ENCODE assay signal across 8 mouse cellular contexts in genomic region chr11:80382626-80383018, GRCm38 (mm10). TPM values are rescaled to one million over a fixed set of nuclear protein-coding genes. Genes with fewer than 3 reads are reported as not detected.
DNase-seq lines count a peak whose midpoint lies in the region; ATAC-seq and TF ChIP-seq lines count a peak whose summit lies in the region.

No protein-coding gene starts in this region.

- ATAC-seq in kidney, embryonic 16.5 days (ENCODE audit: low FRiP score, low TSS enrichment): no peak
- no peak; the same call in 1 of the 2 replicates for ATAC-seq in G1E (ENCODE audit: extremely low read depth, insufficient number of reproducible peaks, low FRiP score, poor library complexity, severe bottlenecking)
- ATAC-seq in liver, embryonic 13.5 days (ENCODE audit: low read depth): peak; percentile 24
- peak; percentile 21; the same call in 1 of the 2 replicates for ATAC-seq in neural tube, embryonic 15.5 days (ENCODE audit: low FRiP score)

- no peak for TF ChIP-seq CTCF in G1E (IDR thresholded peaks at IDR 0.05; ENCODE audit: low read depth, low read length)

- peak overlapping the region; percentile 91 for H3K27ac ChIP-seq in kidney, embryonic 16.5 days (ENCODE audit: low read length)
- peak overlapping the region; percentile 99 for H3K27ac ChIP-seq in embryonic facial prominence, embryonic 10.5 days (replicated peaks)
- peak overlapping the region; percentile 95 for H3K27ac ChIP-seq in liver, embryonic 13.5 days
- H3K27ac ChIP-seq in neural tube, embryonic 15.5 days (replicated peaks): peak overlapping the region; percentile 95

- no peaks in the 10 kb centered on the region for H3K9me3 ChIP-seq in kidney, embryonic 16.5 days (ENCODE audit: low read length)
- no peaks in the 10 kb centered on the region for H3K9me3 ChIP-seq in G1E (replicated peaks)
- H3K9me3 ChIP-seq in embryonic facial prominence, embryonic 10.5 days: no peaks in the 10 kb centered on the region
- H3K9me3 ChIP-seq in liver, embryonic 13.5 days (replicated peaks): no peaks in the 10 kb centered on the region
- H3K9me3 ChIP-seq in neural tube, embryonic 15.5 days (replicated peaks): no peaks in the 10 kb centered on the region

- 4% methylated on average over 12 of the region's 12 CpGs for WGBS in kidney, embryonic 16.5 days
- 10% methylated on average over 12 of the region's 12 CpGs for WGBS in embryonic facial prominence, embryonic 10.5 days
- under 1% methylated on average over 12 of the region's 12 CpGs for WGBS in liver, embryonic 13.5 days (ENCODE audit: insufficient replicate concordance)
- WGBS in neural tube, embryonic 15.5 days: 7% methylated on average over 12 of the region's 12 CpGs

- peak overlapping the region; percentile 94 for H3K4me3 ChIP-seq in kidney, embryonic 16.5 days (ENCODE audit: low read length)
- H3K4me3 ChIP-seq in G1E (ENCODE audit: low read depth, low read length): peak overlapping the region; percentile 78
- peak overlapping the region; percentile 96 for H3K4me3 ChIP-seq in embryonic facial prominence, embryonic 10.5 days
- H3K4me3 ChIP-seq in liver, embryonic 13.5 days (replicated peaks): peak overlapping the region; percentile 88
- peak overlapping the region; percentile 94 for H3K4me3 ChIP-seq in neural tube, embryonic 15.5 days (replicated peaks)

- H3K36me3 ChIP-seq in kidney, embryonic 16.5 days (ENCODE audit: insufficient read depth, low read length): peaks cover 7% of the 10 kb centered on the region
- peaks cover 32% of the 10 kb centered on the region for H3K36me3 ChIP-seq in G1E (replicated peaks)
- peaks cover 34% of the 10 kb centered on the region for H3K36me3 ChIP-seq in embryonic facial prominence, embryonic 10.5 days (replicated peaks)
- peaks cover 30% of the 10 kb centered on the region for H3K36me3 ChIP-seq in liver, embryonic 13.5 days
- H3K36me3 ChIP-seq in neural tube, embryonic 15.5 days: peaks cover 4% of the 10 kb centered on the region

- peak overlapping the region; percentile 82 for H3K4me2 ChIP-seq in kidney, embryonic 16.5 days (replicated peaks; ENCODE audit: low read depth, low read length)
- peak overlapping the region; percentile 76 for H3K4me2 ChIP-seq in liver, embryonic 13.5 days
- peak overlapping the region; percentile 57 for H3K4me2 ChIP-seq in neural tube, embryonic 15.5 days

- H3K27me3 ChIP-seq in kidney, embryonic 16.5 days (ENCODE audit: insufficient read depth, low read length): no peaks in the 10 kb centered on the region
- no peaks in the 10 kb centered on the region for H3K27me3 ChIP-seq in G1E (ENCODE audit: insufficient read depth, low read length)
- no peaks in the 10 kb centered on the region for H3K27me3 ChIP-seq in embryonic facial prominence, embryonic 10.5 days (replicated peaks; ENCODE audit: low read depth, poor library complexity, severe bottlenecking)
- H3K27me3 ChIP-seq in liver, embryonic 13.5 days: no peaks in the 10 kb centered on the region
- H3K27me3 ChIP-seq in neural tube, embryonic 15.5 days (replicated peaks): no peaks in the 10 kb centered on the region

- intact Hi-C loops in heart, postnatal 36 days (cut with DNase I): loop anchor here (5.0 kb wide), 1 partner anchor 175 kb away; the partner anchor contains the start of gene Rhot1

- peak overlapping the region; percentile 98 for H3K9ac ChIP-seq in kidney, embryonic 16.5 days (replicated peaks; ENCODE audit: low read length)
- peak overlapping the region; percentile 97 for H3K9ac ChIP-seq in liver, embryonic 13.5 days
- H3K9ac ChIP-seq in neural tube, embryonic 15.5 days (replicated peaks): peak overlapping the region; percentile 98

- no peak for DNase-seq in kidney, adult 18-20 months
- DNase-seq in G1E (ENCODE audit: low spot score): peak; percentile 22
- DNase-seq in embryonic facial prominence, embryonic 10.5 days (ENCODE audit: low spot score): peak; percentile 40
- DNase-seq in heart, postnatal 36 days: peak; percentile 46 to 54
- DNase-seq in liver, embryonic 13.5 days: no peak
- no peak for DNase-seq in retina, embryonic 14.5 days (ENCODE audit: low spot score)

- peaks cover 22% of the 10 kb centered on the region for H3K4me1 ChIP-seq in kidney, embryonic 16.5 days (ENCODE audit: insufficient read depth, low read length)
- peaks cover 20% of the 10 kb centered on the region for H3K4me1 ChIP-seq in G1E (ENCODE audit: insufficient read depth, low read depth, low read length)
- H3K4me1 ChIP-seq in embryonic facial prominence, embryonic 10.5 days: peaks cover 30% of the 10 kb centered on the region
- peaks cover 50% of the 10 kb centered on the region for H3K4me1 ChIP-seq in liver, embryonic 13.5 days (replicated peaks)
- peaks cover 42% of the 10 kb centered on the region for H3K4me1 ChIP-seq in neural tube, embryonic 15.5 days

RNA-seq across cellular contexts. Expression of gene Zfp207, which starts 0.5 kb away (rescaled TPM):
- polyA plus RNA-seq in kidney, embryonic 16.5 days (2015; fragmentation: Nextera tagmentation; extraction: Ambion mirVana): 234 and 255 TPM in 2 replicates
- total RNA-seq in G1E (2014; fragmentation: Nextera tagmentation) (549 and 561 TPM in 2 replicates), G1E (2017) (343 and 359 TPM in 2 replicates)
- 15.2 and 55.8 TPM in 2 replicates for polyA plus RNA-seq in G1E (2012)
- 321 and 322 TPM in 2 replicates for polyA plus RNA-seq in embryonic facial prominence, embryonic 10.5 days (2016; fragmentation: Nextera tagmentation; extraction: Ambion mirVana)
- 10 to 100 TPM; 64.0 to 74.5 TPM for total RNA-seq in heart, postnatal 36 days (2021)
- polyA plus RNA-seq in liver, embryonic 13.5 days (2015; fragmentation: Nextera tagmentation; extraction: Ambion mirVana): 102 and 131 TPM in 2 replicates
- 168 and 184 TPM in 2 replicates for polyA plus RNA-seq in neural tube, embryonic 15.5 days (2015; fragmentation: Nextera tagmentation; extraction: Ambion mirVana)

RNA-seq across cellular contexts. Expression of gene 5730455P16Rik, which starts 4.8 kb away (rescaled TPM):
- 15.4 and 19.7 TPM in 2 replicates for polyA plus RNA-seq in kidney, embryonic 16.5 days (2015; fragmentation: Nextera tagmentation; extraction: Ambion mirVana)
- 14.4 and 18.8 TPM in 2 replicates for total RNA-seq in G1E (2014; fragmentation: Nextera tagmentation)
- total RNA-seq in G1E (2017): 13.9 and 14.6 TPM in 2 replicates
- polyA plus RNA-seq in G1E (2012): 3.5 and 4.3 TPM in 2 replicates
- 22.4 and 23.9 TPM in 2 replicates for polyA plus RNA-seq in embryonic facial prominence, embryonic 10.5 days (2016; fragmentation: Nextera tagmentation; extraction: Ambion mirVana)
- 10 to 100 TPM; 22.0 to 22.8 TPM for total RNA-seq in heart, postnatal 36 days (2021)
- 6.9 and 8.1 TPM in 2 replicates for polyA plus RNA-seq in liver, embryonic 13.5 days (2015; fragmentation: Nextera tagmentation; extraction: Ambion mirVana)
- polyA plus RNA-seq in neural tube, embryonic 15.5 days (2015; fragmentation: Nextera tagmentation; extraction: Ambion mirVana): 34.7 and 41.3 TPM in 2 replicates

RNA-seq across cellular contexts. Expression of gene Psmd11, which starts 45.8 kb away (rescaled TPM):
- polyA plus RNA-seq in kidney, embryonic 16.5 days (2015; fragmentation: Nextera tagmentation; extraction: Ambion mirVana): 321 and 327 TPM in 2 replicates
- total RNA-seq in G1E (2014; fragmentation: Nextera tagmentation) (185 and 186 TPM in 2 replicates), G1E (2017) (108 and 109 TPM in 2 replicates)
- 43.6 and 50.1 TPM in 2 replicates for polyA plus RNA-seq in G1E (2012)
- 387 and 388 TPM in 2 replicates for polyA plus RNA-seq in embryonic facial prominence, embryonic 10.5 days (2016; fragmentation: Nextera tagmentation; extraction: Ambion mirVana)
- 100 to 1,000 TPM; 114 to 128 TPM for total RNA-seq in heart, postnatal 36 days (2021)
- 218 and 238 TPM in 2 replicates for polyA plus RNA-seq in liver, embryonic 13.5 days (2015; fragmentation: Nextera tagmentation; extraction: Ambion mirVana)
- 271 and 274 TPM in 2 replicates for polyA plus RNA-seq in neural tube, embryonic 15.5 days (2015; fragmentation: Nextera tagmentation; extraction: Ambion mirVana)

Comparison
In these comparisons a context has a peak if more than half of its experiments do, and no peak if none do; other contexts are left out.
1. ATAC-seq: peak in liver, embryonic 13.5 days (single experiment) and neural tube, embryonic 15.5 days (single experiment); none in kidney, embryonic 16.5 days (single experiment) and G1E (single experiment).
2. DNase-seq: peak in G1E (single experiment), embryonic facial prominence, embryonic 10.5 days (single experiment) and heart, postnatal 36 days (2 of 2); none in kidney, adult 18-20 months (single experiment), liver, embryonic 13.5 days (single experiment) and retina, embryonic 14.5 days (single experiment).
3. Peak in every context shown above with its lines, with median percentiles within 50 percentile points of each other: H3K27ac ChIP-seq, H3K4me2 ChIP-seq, H3K4me3 ChIP-seq and H3K9ac ChIP-seq.